Mouse (Mus musculus) lung, postnatal 4 days (tissue): ENCODE data around the gene 4921501E09Rik.
"Not testable (repeated sequence)": the region's sequence is repeated elsewhere in the genome, so short reads cannot be mapped to it uniquely, and the experiment has no call there.

Source experiments
- DNase-seq, 2 experiments: peaks; one replicate each; pipeline ENCODE4 v3.0.0; 2021

Gene 4921501E09Rik

DNA sequence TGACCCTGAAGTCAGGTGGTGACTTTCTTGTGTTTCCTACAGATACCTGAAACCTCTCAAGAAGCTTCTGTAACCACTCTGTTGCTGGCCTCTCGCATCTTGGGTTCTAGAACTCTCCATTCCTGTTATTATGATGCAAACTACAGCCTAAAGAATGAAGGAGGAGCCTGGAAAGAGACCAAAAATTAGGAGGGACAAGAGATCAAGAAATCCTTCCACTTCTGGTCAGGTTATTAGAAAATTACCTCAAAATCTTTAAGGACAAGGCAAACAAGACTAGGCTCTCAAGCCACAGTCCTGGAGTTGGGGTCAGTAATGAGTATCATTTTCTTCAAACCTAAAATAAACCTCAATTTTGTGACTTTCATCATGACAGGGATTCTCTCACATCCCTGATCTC is at the start of gene 4921501E09Rik:
Gene 4921501E09Rik, minus strand, starts transcription at position 101 of the 400 bp plus-strand sequence.
- DNase-seq = no peak

DNA sequence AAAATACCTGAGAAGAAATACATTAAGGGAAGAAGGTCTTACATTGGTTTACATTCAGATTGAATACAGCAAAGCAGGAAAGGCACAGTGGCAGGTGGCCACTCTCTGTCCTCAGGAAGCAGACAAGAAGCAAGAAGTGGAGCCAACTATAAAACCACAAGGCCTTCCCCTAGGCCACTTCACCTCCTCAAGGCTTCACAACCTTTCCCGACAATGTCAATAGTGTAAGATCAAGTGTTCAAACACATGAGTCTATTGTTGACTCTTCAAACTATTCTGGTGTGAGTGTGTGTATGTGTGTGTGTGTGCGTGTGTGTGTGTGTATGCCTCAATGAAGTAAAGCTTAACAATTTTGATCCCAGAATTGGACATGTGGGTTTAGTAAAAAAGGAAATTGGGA is 29.5 kb upstream of the 4921501E09Rik start:
- no peak for DNase-seq

DNA sequence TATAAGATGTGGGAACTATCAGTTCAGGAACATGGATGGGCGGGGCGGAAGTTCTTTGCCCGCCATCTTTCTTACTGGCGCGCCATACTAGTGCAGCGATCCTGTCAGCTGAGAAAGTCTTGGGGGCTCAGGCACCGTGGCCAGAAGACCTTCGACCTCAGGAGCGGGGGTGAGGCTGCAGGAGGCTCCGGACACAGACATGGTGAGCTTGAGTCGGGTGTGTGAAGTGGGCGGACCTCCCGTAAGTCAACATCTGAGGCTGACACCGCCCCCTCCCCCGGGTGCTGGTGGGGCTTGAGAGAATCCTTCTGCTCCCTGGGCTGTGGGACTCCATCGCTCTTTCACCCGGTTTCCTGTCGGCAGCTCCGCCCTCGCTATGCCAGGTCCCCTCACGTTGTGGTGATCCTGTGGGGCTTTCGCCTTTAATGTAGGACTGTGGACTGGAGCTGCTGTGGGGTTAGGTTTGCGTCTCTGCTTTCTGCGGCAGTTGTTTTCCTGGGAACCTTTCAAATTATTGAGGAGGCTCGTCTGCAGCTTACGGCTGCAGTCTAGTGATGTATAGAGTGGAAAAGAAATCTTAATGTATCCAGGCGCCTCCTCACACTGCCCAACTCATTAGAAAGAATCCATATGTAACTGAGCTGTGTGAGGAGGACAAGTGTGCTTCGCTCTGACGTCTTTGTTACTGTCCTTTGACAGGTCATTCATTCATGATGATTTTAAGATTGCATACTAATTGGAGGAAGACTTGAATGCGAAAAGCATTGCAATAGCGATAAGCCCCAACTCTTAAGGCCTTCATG is 24.7 kb upstream of the 4921501E09Rik start:
- peak; percentile 85 to 88 for DNase-seq

DNA sequence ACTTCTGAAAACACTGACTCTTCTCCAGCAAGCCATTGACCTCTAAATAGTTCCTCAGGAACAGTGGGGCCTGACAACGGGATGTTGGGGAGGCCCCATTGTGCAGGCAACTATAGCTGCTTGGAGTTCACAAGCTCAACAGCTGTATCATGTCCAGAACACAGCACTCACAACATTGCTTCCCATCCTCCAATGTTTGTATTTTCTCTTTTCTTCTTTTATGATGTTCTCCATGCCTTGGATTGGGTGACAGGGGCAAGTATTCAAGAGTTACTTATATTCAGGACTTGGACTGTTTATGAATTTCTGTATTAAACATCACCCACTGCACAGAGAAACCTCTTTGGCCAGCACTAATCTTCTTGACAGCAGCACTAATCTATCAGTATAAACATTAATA is 23.8 kb upstream of the 4921501E09Rik start:
- DNase-seq = peak; percentile 19 to 56

DNA sequence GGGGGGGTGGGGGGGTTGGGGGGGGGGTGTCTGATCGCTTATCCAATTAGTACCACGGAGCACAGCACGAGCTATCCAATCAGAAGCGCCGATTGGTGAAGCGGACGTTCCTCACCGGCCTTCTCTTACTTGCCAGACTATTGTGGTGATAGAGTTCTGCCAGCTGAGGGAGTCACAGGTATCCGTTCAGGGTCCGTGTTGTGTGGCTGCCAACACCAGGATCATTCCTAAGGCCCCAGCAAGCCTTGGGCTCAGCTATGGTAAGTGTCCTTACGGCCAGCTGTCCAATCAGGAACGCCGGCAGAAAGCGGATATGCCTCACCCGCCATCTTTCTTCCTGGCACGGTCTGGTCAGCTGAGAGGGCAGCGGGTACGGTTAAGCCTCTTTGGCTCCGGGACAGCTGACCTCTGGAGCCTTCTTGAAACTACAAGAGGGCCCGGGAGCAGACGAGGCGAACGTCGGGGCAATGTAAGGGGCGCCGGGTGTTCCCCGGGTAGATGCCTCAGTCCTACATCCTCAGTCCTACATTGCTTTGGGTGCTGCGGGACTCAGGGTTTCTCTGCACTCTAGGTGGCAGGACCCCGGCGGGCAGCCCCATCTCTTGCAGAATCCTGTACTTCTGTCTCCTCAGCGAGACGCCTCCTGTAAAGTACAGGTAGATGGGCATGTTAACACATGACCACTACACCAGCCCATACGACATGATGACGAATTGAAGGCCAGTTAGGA is 21.5 kb upstream of the 4921501E09Rik start, which contains the start of gene Zfp563:
Gene Zfp563, plus strand, starts transcription at position 91 of the 730 bp plus-strand sequence.
- peak; percentile 95 for DNase-seq

DNA sequence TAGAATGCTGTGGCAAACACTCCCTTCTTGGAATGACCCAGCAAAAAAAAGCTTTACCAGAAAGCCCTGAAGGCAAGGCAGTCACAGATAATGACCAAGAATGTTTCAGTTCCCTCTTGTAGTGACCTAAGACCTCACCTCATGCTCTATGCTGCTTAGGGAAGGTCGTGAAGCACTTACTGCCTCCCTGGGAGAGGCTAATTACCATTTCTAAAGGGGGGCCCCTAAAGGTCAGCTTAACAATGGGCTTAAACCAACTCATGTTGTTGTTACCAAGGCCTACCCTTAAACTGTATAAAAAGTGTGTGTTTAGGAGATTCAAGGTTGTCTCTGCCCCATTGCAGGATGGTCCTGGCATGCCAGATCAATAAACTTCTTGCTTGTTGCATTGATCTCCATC is 4.9 kb downstream of the 4921501E09Rik start:
- no peak for DNase-seq

DNA sequence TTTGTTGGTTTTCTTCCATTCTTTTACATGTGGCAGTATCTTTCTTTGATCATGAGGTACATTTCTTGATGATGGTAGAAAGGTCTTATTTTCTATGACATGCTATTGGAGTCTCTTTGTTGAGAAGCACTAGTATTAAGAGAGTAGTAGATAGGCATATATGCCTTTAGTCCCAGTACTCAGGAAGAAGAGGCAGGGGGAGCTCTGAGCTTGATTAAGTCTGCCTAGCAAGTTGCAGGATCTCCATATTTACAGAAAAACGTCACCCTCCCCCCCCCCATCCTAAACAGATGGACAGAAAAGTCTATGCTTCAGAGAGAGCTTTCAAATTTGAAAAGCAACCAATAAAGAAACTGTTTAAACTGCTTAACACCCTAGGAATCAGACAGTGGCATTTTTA is 9.1 kb downstream of the 4921501E09Rik start:
- no peak for DNase-seq

DNA sequence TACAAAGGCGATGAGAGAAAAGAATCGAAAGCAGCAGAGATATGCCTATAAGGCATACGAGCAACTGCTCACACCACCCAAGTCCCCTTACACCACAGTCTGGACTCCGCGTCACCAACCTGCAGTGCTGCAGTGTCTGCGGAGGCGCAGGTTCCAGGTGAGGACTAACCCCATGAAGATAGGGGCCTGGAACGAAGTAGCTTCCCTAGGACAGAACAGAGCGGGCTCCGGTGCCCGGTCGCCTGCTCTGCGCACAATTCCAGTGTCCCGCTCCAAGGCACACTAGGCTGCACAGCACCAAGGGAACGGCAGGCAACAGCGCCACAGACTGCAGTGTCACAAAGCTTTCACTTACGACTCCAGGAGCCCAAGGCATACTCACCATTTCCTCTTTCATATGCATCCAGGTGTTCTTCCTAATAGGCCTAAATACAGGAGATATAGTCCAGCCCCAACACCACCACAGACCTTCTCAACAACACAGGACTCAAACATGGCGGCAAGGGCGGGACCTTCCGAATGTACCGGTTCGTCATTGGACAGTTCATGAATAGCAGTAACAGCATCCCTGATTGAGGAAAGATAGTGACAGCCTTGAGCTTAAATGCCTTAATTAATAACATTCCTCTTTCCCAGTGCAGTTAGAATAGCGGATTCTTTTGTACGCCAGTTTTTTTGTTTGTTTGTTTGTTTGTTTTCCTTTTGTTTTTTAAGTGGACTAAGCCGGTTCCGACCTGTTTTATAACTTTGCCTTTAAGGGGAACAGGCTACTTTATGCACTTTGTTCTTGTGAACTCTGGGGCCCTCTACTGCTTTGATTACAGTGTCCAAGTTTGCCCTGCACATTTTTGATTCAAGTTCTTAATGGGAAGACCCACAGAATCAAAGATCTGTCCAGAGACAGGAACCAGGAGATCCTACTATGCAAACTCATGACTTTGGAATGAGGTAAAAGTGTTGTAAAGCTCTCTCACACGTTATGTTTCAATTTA is 34.7 kb downstream of the 4921501E09Rik start, which contains the start of gene Zfp763:
Gene Zfp763, minus strand, starts transcription at position 503 of the 992 bp plus-strand sequence.
- peak; percentile 79 for DNase-seq

DNA sequence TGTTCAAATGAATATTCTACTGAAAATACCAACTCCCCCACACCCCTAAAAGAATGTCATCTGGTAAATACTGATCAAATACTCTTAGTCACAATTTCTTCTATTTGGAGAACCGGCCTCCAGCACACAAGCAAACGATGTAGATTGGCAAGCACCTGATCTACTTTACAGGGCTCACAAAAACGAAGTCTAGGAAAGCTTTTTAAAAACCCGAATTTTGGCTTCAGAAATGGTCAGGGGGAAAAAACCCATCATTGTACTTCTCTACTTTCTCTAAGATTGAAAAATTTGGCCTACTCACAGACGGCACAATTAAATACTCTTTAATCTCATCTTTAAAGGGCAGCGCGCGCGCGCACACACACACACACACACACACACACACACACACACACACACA is 35.5 kb downstream of the 4921501E09Rik start:
- no peak for DNase-seq

DNA sequence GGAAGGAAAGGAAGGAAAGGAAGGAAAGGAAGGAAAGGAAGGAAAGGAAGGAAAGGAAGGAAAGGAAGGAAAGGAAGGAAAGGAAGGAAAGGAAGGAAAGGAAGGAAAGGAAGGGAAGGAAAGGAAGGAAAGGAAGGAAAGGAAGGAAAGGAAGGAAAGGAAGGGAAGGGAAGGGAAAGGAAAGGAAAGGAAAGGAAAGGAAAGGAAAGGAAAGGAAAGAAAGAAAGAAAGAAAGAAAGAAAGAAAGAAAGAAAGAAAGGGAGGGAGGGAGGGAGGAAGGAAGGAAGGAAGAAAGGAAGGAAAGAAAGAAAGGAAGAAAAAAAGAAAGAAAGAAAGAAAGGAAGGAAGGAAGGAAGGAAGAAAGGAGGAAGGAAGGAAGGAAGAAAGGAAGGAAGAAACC is 47.4 kb downstream of the 4921501E09Rik start:
- DNase-seq = not testable (repeated sequence)
